ENCODE assay signal across 10 mouse cellular contexts in genomic region chr13:48639570-48639969, GRCm38 (mm10). TPM values are rescaled to one million over a fixed set of nuclear protein-coding genes. Genes with fewer than 3 reads are reported as not detected.
DNase-seq lines count a peak whose midpoint lies in the region; ATAC-seq and TF ChIP-seq lines count a peak whose summit lies in the region.
"Had no signal": no experiment of that assay in that cellular context is flagged by ENCODE, and none has a peak within 500 bp of the region (broad histone marks: within the 10 kb centered on the region; RNA-seq: fewer than 3 reads in every experiment).

No protein-coding gene starts in this region.

- no peak overlapping the region for H3K4me3 ChIP-seq in kidney, embryonic 14.5 days (ENCODE audit: low read length)
- no peak overlapping the region for H3K4me3 ChIP-seq in E14TG2a.4 (replicated peaks; ENCODE audit: low read length)
- no peak overlapping the region for H3K4me3 ChIP-seq in forebrain, embryonic 16.5 days (replicated peaks; ENCODE audit: low read length)
- H3K4me3 ChIP-seq: embryonic facial prominence, embryonic 13.5 days; liver, embryonic 13.5 days had no signal

- no peak overlapping the region for H3K27ac ChIP-seq in kidney, embryonic 14.5 days (ENCODE audit: low read depth, low read length)
- no peak overlapping the region for H3K27ac ChIP-seq in forebrain, embryonic 16.5 days (ENCODE audit: low read length)
- H3K27ac ChIP-seq: embryonic facial prominence, embryonic 13.5 days; liver, embryonic 13.5 days had no signal

- H3K4me1 ChIP-seq in kidney, embryonic 14.5 days (ENCODE audit: control insufficient read depth, insufficient read depth, low read length), result no peaks in the 10 kb centered on the region
- no peaks in the 10 kb centered on the region for H3K4me1 ChIP-seq in E14TG2a.4 (replicated peaks; ENCODE audit: low read depth, low read length)
- H3K4me1 ChIP-seq in forebrain, embryonic 16.5 days (replicated peaks; ENCODE audit: control insufficient read depth, insufficient read depth, low read length), result no peaks in the 10 kb centered on the region
- H3K4me1 ChIP-seq: embryonic facial prominence, embryonic 13.5 days; liver, embryonic 13.5 days had no signal

- peak; percentile 46 for DNase-seq in kidney, adult 11 months
- DNase-seq in brain, adult 2 months (ENCODE audit: low read depth, low spot score), result peak; percentile 90
- peak; percentile 35 to 80 for DNase-seq in layer of hippocampus, adult 18-20 months (ENCODE audit: low spot score in 2 of 2)
- peak; percentile 54 for DNase-seq in thymus, postnatal 4 days
- DNase-seq: liver, embryonic 13.5 days had no signal

- H3K9me3 ChIP-seq in kidney, embryonic 14.5 days (ENCODE audit: control insufficient read depth, low read length), result no peaks in the 10 kb centered on the region
- H3K9me3 ChIP-seq in E14TG2a.4 (ENCODE audit: low read length), result no peaks in the 10 kb centered on the region
- H3K9me3 ChIP-seq in forebrain, embryonic 16.5 days (ENCODE audit: control insufficient read depth, low read length), result no peaks in the 10 kb centered on the region
- H3K9me3 ChIP-seq: embryonic facial prominence, embryonic 13.5 days; liver, embryonic 13.5 days had no signal

- TF ChIP-seq CTCF in E14TG2a.4 (conservative IDR thresholded peaks at IDR 0.05; ENCODE audit: low read length), result peak; percentile 87

- no peak for ATAC-seq in kidney, embryonic 14.5 days (ENCODE audit: low FRiP score, low TSS enrichment)
- ATAC-seq in forebrain, embryonic 16.5 days, result peak; percentile 55; the same call in 1 of the 2 replicates
- ATAC-seq in megakaryocyte-erythroid progenitor cell, adult 5-6 weeks (replicated peaks; ENCODE audit: low FRiP score, low TSS enrichment, poor library complexity, severe bottlenecking), result peak; percentile 84; the same call in 1 of the 2 replicates

- H3K9ac ChIP-seq in kidney, embryonic 14.5 days (ENCODE audit: low read depth, low read length), result no peak overlapping the region
- no peak overlapping the region for H3K9ac ChIP-seq in forebrain, embryonic 16.5 days (replicated peaks; ENCODE audit: low read depth, low read length)
- H3K9ac ChIP-seq: embryonic facial prominence, embryonic 13.5 days; liver, embryonic 13.5 days had no signal

- H3K4me2 ChIP-seq in kidney, embryonic 14.5 days (replicated peaks; ENCODE audit: low read depth, low read length), result no peak overlapping the region
- H3K4me2 ChIP-seq in forebrain, embryonic 16.5 days (ENCODE audit: low read length), result no peak overlapping the region
- H3K4me2 ChIP-seq: embryonic facial prominence, embryonic 13.5 days; liver, embryonic 13.5 days had no signal

- H3K27me3 ChIP-seq in kidney, embryonic 14.5 days (ENCODE audit: control insufficient read depth, insufficient read depth, low read length), result no peaks in the 10 kb centered on the region
- H3K27me3 ChIP-seq in E14TG2a.4 (ENCODE audit: insufficient read depth, low read length), result peaks cover 17% of the 10 kb centered on the region
- no peaks in the 10 kb centered on the region for H3K27me3 ChIP-seq in forebrain, embryonic 16.5 days (replicated peaks; ENCODE audit: control insufficient read depth, insufficient read depth, low read length)
- H3K27me3 ChIP-seq: embryonic facial prominence, embryonic 13.5 days; liver, embryonic 13.5 days had no signal

- no peaks in the 10 kb centered on the region for H3K36me3 ChIP-seq in kidney, embryonic 14.5 days (ENCODE audit: control insufficient read depth, insufficient read depth, low read length)
- H3K36me3 ChIP-seq in E14TG2a.4 (ENCODE audit: insufficient read depth, low read length), result no peaks in the 10 kb centered on the region
- H3K36me3 ChIP-seq in forebrain, embryonic 16.5 days (ENCODE audit: control insufficient read depth, insufficient read depth), result no peaks in the 10 kb centered on the region
- H3K36me3 ChIP-seq: embryonic facial prominence, embryonic 13.5 days; liver, embryonic 13.5 days had no signal

RNA-seq across cellular contexts. Expression of gene Ptpdc1, which starts 14.1 kb away (rescaled TPM):
- 6.5 and 15.0 TPM in 2 replicates for polyA plus RNA-seq in kidney, embryonic 14.5 days (2014; fragmentation: Nextera tagmentation; extraction: Ambion mirVana)
- 16.5 and 18.8 TPM in 2 replicates for polyA plus RNA-seq in forebrain, embryonic 16.5 days (2015; fragmentation: Nextera tagmentation; extraction: Ambion mirVana)
- 10 to 100 TPM; 45.5 to 48.1 TPM for total RNA-seq in layer of hippocampus, adult 18-20 months (2021)
- total RNA-seq in megakaryocyte-erythroid progenitor cell, adult 5-6 weeks (2014; fragmentation: Nextera tagmentation), result 4.8 and 9.6 TPM in 2 replicates
- total RNA-seq in megakaryocyte-erythroid progenitor cell, adult 5-6 weeks (2017), result 2.7 and 4.5 TPM in 2 replicates

RNA-seq across cellular contexts. Expression of gene Barx1, which starts 23.2 kb away (rescaled TPM):
- polyA plus RNA-seq in kidney, embryonic 14.5 days (2014; fragmentation: Nextera tagmentation; extraction: Ambion mirVana), result 0.46 TPM in 1 of 2 replicates, not detected in the other
- not detected in 2 replicates for polyA plus RNA-seq in forebrain, embryonic 16.5 days (2015; fragmentation: Nextera tagmentation; extraction: Ambion mirVana)
- not detected for total RNA-seq in layer of hippocampus, adult 18-20 months (2021)
- total RNA-seq in megakaryocyte-erythroid progenitor cell, adult 5-6 weeks (2014; fragmentation: Nextera tagmentation), result not detected in 2 replicates
- total RNA-seq in megakaryocyte-erythroid progenitor cell, adult 5-6 weeks (2017), result not detected in 2 replicates

Comparison
In these comparisons a context has a peak if more than half of its experiments do, and no peak if none do; other contexts are left out.
1. RNA of gene Ptpdc1, which starts 14.1 kb away (total RNA-seq): 45.5 to 48.1 TPM in layer of hippocampus, adult 18-20 months; 2.7 to 9.6 TPM in megakaryocyte-erythroid progenitor cell, adult 5-6 weeks; every median in the first group is over 4 times any median in the second.
2. Peak in every context shown above with its lines, with median percentiles within 50 percentile points of each other: DNase-seq.